In the genomic region with DNA sequence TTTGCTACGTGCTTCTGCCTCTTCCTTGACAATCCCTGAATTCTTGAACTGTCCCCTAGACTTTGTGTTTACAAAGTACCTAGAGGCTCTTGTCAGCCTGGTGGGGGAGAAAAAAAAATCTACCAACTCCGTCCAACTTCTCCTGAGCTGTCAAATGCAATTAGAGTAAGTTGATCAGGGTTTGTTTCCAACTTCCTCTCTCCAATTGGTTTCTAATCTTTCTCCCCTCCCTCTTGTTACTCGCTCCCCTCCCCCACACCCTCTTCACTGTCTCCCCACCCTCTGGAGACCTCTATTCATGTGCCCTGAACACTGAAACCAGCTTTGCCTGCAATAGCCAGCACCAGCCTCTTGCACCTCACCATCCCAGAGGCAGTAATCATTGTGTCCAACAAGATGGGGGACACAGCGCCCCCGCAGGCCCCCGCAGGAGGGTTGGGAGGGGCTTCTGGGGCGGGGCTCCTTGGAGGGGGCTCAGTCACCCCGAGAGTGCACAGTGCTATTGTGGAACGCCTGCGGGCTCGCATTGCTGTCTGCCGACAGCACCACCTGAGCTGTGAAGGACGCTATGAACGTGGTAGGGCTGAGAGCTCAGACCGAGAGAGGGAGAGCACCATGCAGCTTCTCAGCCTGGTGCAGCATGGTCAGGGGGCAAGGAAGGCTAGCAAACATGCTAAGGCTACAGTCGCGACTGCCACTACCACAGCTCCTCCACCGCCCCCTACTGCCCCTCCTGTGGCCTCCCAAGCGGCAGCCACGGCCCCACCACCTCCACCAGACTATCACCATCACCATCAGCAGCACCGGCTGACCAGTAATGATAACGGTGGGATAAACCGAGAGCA, we compare ENCODE assay signal across 8 mouse cellular contexts. TPM values are rescaled to one million over a fixed set of nuclear protein-coding genes. Genes with fewer than 3 reads are reported as not detected.
DNase-seq lines count a peak whose midpoint lies in the region; ATAC-seq and TF ChIP-seq lines count a peak whose summit lies in the region.

Gene Maml2, plus strand, starts transcription at position 290 of the 845 bp plus-strand sequence.

- intact Hi-C loops in heart, postnatal 14 days (cut with DNase I) = loop anchor here (1.0 to 5.0 kb wide), 4 partner anchors 169 to 419 kb away; no protein-coding TSS in a partner anchor

- no peaks in the 10 kb centered on the region for H3K4me1 ChIP-seq in ES-Bruce4 (ENCODE audit: control insufficient read depth, insufficient read depth, low read length)
- H3K4me1 ChIP-seq in forebrain, embryonic 12.5 days = peaks cover 52% of the 10 kb centered on the region

- H3K27me3 ChIP-seq in ES-Bruce4 (ENCODE audit: control insufficient read depth, insufficient read depth, low read length, poor library complexity, severe bottlenecking) = peaks cover 7% of the 10 kb centered on the region
- H3K27me3 ChIP-seq in forebrain, embryonic 12.5 days = peaks cover 8% of the 10 kb centered on the region; the same call in 1 of the 2 replicates

- H3K27ac ChIP-seq in ES-Bruce4 (ENCODE audit: insufficient read depth, low read length) = no peak within 1 kb of the TSS
- peak within 1 kb of the TSS; percentile 86 for H3K27ac ChIP-seq in forebrain, embryonic 12.5 days

- peak within 1 kb of the TSS; percentile 71 for H3K4me2 ChIP-seq in forebrain, embryonic 12.5 days

- under 1% methylated on average over 23 of the region's 23 CpGs for WGBS in forebrain, embryonic 12.5 days

- TF ChIP-seq CTCF in ES-Bruce4 (IDR thresholded peaks at IDR 0.05; ENCODE audit: low read depth, low read length) = peak; percentile 16

- peak within 1 kb of the TSS; percentile 59 for H3K4me3 ChIP-seq in ES-Bruce4 (ENCODE audit: low read depth, low read length)
- peak within 1 kb of the TSS; percentile 50 for H3K4me3 ChIP-seq in forebrain, embryonic 12.5 days (replicated peaks)

- DNase-seq in brain, embryonic 18.5 days (ENCODE audit: low read depth, low spot score) = peak; percentile 55
- peak; percentile 69 to 71 for DNase-seq in heart, postnatal 14 days
- DNase-seq in layer of hippocampus, adult 18-20 months (ENCODE audit: low spot score in 2 of 2) = peak; percentile 52 to 65
- peak; percentile 68 for DNase-seq in lung, postnatal 14 days
- DNase-seq in ovary, postnatal 36 days (ENCODE audit: low spot score) = peak; percentile 68
- DNase-seq in thymus, postnatal 36 days = peak; percentile 84 to 87

- TF ChIP-seq POLR2A in ES-Bruce4 (IDR thresholded peaks at IDR 0.05; ENCODE audit: insufficient read depth, low read length) = no peak

- no peaks in the 10 kb centered on the region for H3K9me3 ChIP-seq in ES-Bruce4 (replicated peaks; ENCODE audit: control insufficient read depth, insufficient read depth, low read length, poor library complexity, severe bottlenecking)
- no peaks in the 10 kb centered on the region for H3K9me3 ChIP-seq in forebrain, embryonic 12.5 days

- no peak for TF ChIP-seq EP300 in ES-Bruce4 (IDR thresholded peaks at IDR 0.05; ENCODE audit: insufficient read depth, low read depth, low read length)

- ATAC-seq in forebrain, embryonic 12.5 days (ENCODE audit: low FRiP score) = peak; percentile 78

- no peaks in the 10 kb centered on the region for H3K36me3 ChIP-seq in ES-Bruce4 (ENCODE audit: control insufficient read depth, insufficient read depth, low read length, poor library complexity, severe bottlenecking)
- no peaks in the 10 kb centered on the region for H3K36me3 ChIP-seq in forebrain, embryonic 12.5 days (replicated peaks)

- H3K9ac ChIP-seq in ES-Bruce4 (ENCODE audit: low read depth, poor library complexity, severe bottlenecking) = no peak within 1 kb of the TSS
- H3K9ac ChIP-seq in forebrain, embryonic 12.5 days = peak within 1 kb of the TSS; percentile 53

RNA-seq across cellular contexts. Expression of gene Maml2, which starts in this region (rescaled TPM):
- 1.4 and 1.9 TPM in 2 replicates for polyA plus RNA-seq in ES-Bruce4 (2011; ENCODE audit: insufficient read depth, insufficient read length, low read depth, missing spikeins)
- polyA plus RNA-seq in forebrain, embryonic 12.5 days (2016; fragmentation: Nextera tagmentation; extraction: Ambion mirVana) = 10.4 and 11.8 TPM in 2 replicates
- total RNA-seq in heart, postnatal 14 days (2021) = 1 to 10 TPM; 7.6 to 8.6 TPM
- total RNA-seq in layer of hippocampus, adult 18-20 months (2021) = 10 to 100 TPM; 22.1 to 23.9 TPM
